Mouse (Mus musculus): ENCODE data around the gene Lmcd1.

DNA sequence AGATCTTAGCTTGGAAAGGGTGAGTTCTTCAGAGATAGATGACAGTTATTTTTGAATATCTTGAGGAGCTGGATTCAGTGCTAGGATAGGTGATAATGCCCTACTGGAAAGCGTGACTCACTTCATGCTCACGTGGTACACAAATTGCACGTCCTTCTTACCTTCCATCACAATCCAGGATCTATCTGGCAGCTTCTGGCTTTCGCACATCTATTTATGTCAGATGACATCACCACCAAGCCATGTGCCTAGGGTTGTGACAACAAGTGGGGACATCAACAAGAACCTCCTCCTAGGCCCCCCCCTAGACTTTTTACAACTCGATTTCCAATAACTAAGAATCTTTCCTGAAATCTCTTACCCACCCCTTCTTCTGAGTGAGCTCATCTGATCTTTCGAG lies 17.0 kb upstream of the Lmcd1 start:
- no peak for TF ChIP-seq POLR2A (IDR thresholded peaks at IDR 0.05; ENCODE audit: insufficient read depth, low read depth, low read length)
- no peak for TF ChIP-seq CTCF (IDR thresholded peaks at IDR 0.05)

All from heart, adult 2 months (tissue).